Mouse (Mus musculus) myocyte (in vitro differentiated cells): ENCODE results near the gene Cisd1. TPM values are rescaled to one million over a fixed set of nuclear protein-coding genes. Genes with fewer than 3 reads are reported as not detected.

Experiments
- H3K27me3 ChIP-seq: one replicate; pipeline ENCODE4 v1.6.1; 2011; ENCODE audit not compliant: control insufficient read depth, insufficient read depth, insufficient read length
- H3K36me3 ChIP-seq: one replicate; pipeline ENCODE4 v1.6.1; 2011; ENCODE audit not compliant: control insufficient read depth, insufficient read depth
- H3K4me2 ChIP-seq: one replicate; pipeline ENCODE4 v1.6.1; 2011; ENCODE audit warnings: low read depth, control low read depth
- H3K4me3 ChIP-seq: one replicate; pipeline ENCODE4 v1.5.1; 2011; ENCODE audit warnings: mild to moderate bottlenecking, control low read depth, moderate library complexity
- H3K79me2 ChIP-seq: one replicate; pipeline ENCODE4 v1.6.1; 2011; ENCODE audit not compliant: control insufficient read depth, insufficient read depth
- H3ac ChIP-seq: one replicate; pipeline ENCODE4 v1.6.1; 2011; ENCODE audit not compliant: control insufficient read depth, insufficient read length
- CEBPB ChIP-seq: IDR thresholded peaks from 2 replicates; pipeline ENCODE4 v1.6.1; 2011; ENCODE audit warnings: mild to moderate bottlenecking, moderate library complexity; ENCODE audit not compliant: poor library complexity, insufficient read depth, severe bottlenecking
- E2F4 ChIP-seq: IDR thresholded peaks from one replicate; pipeline ENCODE4 v1.6.1; 2011; ENCODE audit warnings: mild to moderate bottlenecking, control low read depth, moderate library complexity; ENCODE audit not compliant: insufficient read depth
- MAX ChIP-seq: IDR thresholded peaks from one replicate; pipeline ENCODE4 v1.6.1; 2011; ENCODE audit warnings: low read depth, mild to moderate bottlenecking, control low read depth
- MYOD1 ChIP-seq, 3 experiments: IDR thresholded peaks; one replicate each; pipeline ENCODE4 v1.6.1; 2011; ENCODE audit warnings: control low read depth in 2 of 3, low read depth in 2 of 3, mild to moderate bottlenecking in 2 of 3, moderate library complexity in 1 of 3; ENCODE audit not compliant: insufficient read length in 2 of 3, control insufficient read depth in 1 of 3
- MYOG ChIP-seq, 3 experiments: IDR thresholded peaks; one replicate each; pipeline ENCODE4 v1.6.1; 2011; ENCODE audit warnings: control low read depth in 2 of 3, low read depth in 2 of 3, mild to moderate bottlenecking in 2 of 3; ENCODE audit not compliant: insufficient read length in 2 of 3, control insufficient read depth in 1 of 3, insufficient read depth in 1 of 3
- POLR2A ChIP-seq: IDR thresholded peaks from one replicate; pipeline ENCODE4 v1.6.1; 2011; ENCODE audit warnings: low read depth, mild to moderate bottlenecking, control low read depth, moderate library complexity; ENCODE audit not compliant: insufficient read length
- POLR2AphosphoS2 ChIP-seq: IDR thresholded peaks from one replicate; pipeline ENCODE4 v1.6.1; 2011; ENCODE audit warnings: low read depth, control low read depth; ENCODE audit not compliant: insufficient read length
- REST ChIP-seq: IDR thresholded peaks from one replicate; pipeline ENCODE4 v1.6.1; 2011; ENCODE audit warnings: mild to moderate bottlenecking, control low read depth, moderate library complexity; ENCODE audit not compliant: insufficient read depth, insufficient read length
- SRF ChIP-seq: IDR thresholded peaks from one replicate; pipeline ENCODE4 v1.6.1; 2011; ENCODE audit warnings: low read depth; ENCODE audit not compliant: control insufficient read depth, insufficient read length
- TCF12 ChIP-seq: IDR thresholded peaks from one replicate; pipeline ENCODE4 v1.6.1; 2011; ENCODE audit warnings: mild to moderate bottlenecking, control low read depth; ENCODE audit not compliant: poor library complexity, insufficient read depth, severe bottlenecking
- TCF3 ChIP-seq: IDR thresholded peaks from one replicate; pipeline ENCODE4 v1.6.1; 2011; ENCODE audit warnings: low read depth, control low read depth; ENCODE audit not compliant: insufficient read length
- USF1 ChIP-seq: IDR thresholded peaks from one replicate; pipeline ENCODE4 v1.6.1; 2011; ENCODE audit warnings: low read depth, mild to moderate bottlenecking, control low read depth, moderate library complexity
- polyA plus RNA-seq: library from polyadenylated mRNA; unstranded; fragments of >200 nt; fragmentation: generic; extraction: Trizol; gene quantifications from one replicate; pipeline ENCODE4 v1.2.1, GENCODE M21; 2012; ENCODE audit warnings: missing spikeins

Gene Cisd1
- polyA plus RNA-seq, 1 experiment, result 124 TPM

GRCm38 (mm10) chr10:71343130-71343529 is 1.6 kb downstream of the Cisd1 start:
- Histone ChIP-seq H3K4me2 (peak overlapping the region; percentile 92), H3K27me3 (no peaks in the 10 kb centered on the region), H3ac (no peak overlapping the region), H3K4me3 (no peak overlapping the region), H3K79me2 (peaks cover 43% of the 10 kb centered on the region), H3K36me3 (no peaks in the 10 kb centered on the region)
- TF ChIP-seq POLR2A (no peak), E2F4 (no peak), MYOG (IDR thresholded peaks at IDR 0.05; ENCODE audit: control insufficient read depth in 1 of 3, insufficient read depth in 1 of 3, insufficient read length in 2 of 3, low read depth in 2 of 3) (no peak), TCF3 (no peak), USF1 (no peak), MAX (no peak), POLR2AphosphoS2 (no peak), SRF (no peak), TCF12 (no peak), REST (no peak), MYOD1 (IDR thresholded peaks at IDR 0.05; ENCODE audit: control insufficient read depth in 1 of 3, insufficient read length in 2 of 3, low read depth in 2 of 3) (no peak), CEBPB (no peak)

- no peak overlapping the region for H3K4me3 ChIP-seq
- no peaks in the 10 kb centered on the region for H3K27me3 ChIP-seq
- no peak overlapping the region for H3K4me2 ChIP-seq
- H3K79me2 ChIP-seq, result peaks cover 43% of the 10 kb centered on the region
- TF ChIP-seq MAX (no peak), REST (no peak), TCF3 (no peak), MYOG (IDR thresholded peaks at IDR 0.05; ENCODE audit: control insufficient read depth in 1 of 3, insufficient read depth in 1 of 3, insufficient read length in 2 of 3, low read depth in 2 of 3) (no peak), MYOD1 (IDR thresholded peaks at IDR 0.05; ENCODE audit: control insufficient read depth in 1 of 3, insufficient read length in 2 of 3, low read depth in 2 of 3) (no peak), USF1 (no peak), POLR2AphosphoS2 (no peak), E2F4 (no peak), POLR2A (no peak), SRF (no peak), TCF12 (no peak)
- H3K36me3 ChIP-seq, result no peaks in the 10 kb centered on the region
- no peak overlapping the region for H3ac ChIP-seq
Measured at GRCm38 (mm10) chr10:71342030-71342805, 2.5 kb downstream of the Cisd1 start.

- no peak overlapping the region for H3ac ChIP-seq
- H3K27me3 ChIP-seq, result no peaks in the 10 kb centered on the region
- peaks cover 43% of the 10 kb centered on the region for H3K79me2 ChIP-seq
- peaks cover 4% of the 10 kb centered on the region for H3K36me3 ChIP-seq
- no peak overlapping the region for H3K4me2 ChIP-seq
- no peak overlapping the region for H3K4me3 ChIP-seq
- TF ChIP-seq POLR2AphosphoS2, result no peak
- TF ChIP-seq MAX, result no peak
- TF ChIP-seq MYOD1 (IDR thresholded peaks at IDR 0.05; ENCODE audit: control insufficient read depth in 1 of 3, insufficient read length in 2 of 3, low read depth in 2 of 3), result no peak
- no peak for TF ChIP-seq POLR2A
- TF ChIP-seq REST, result no peak
- TF ChIP-seq SRF, result no peak
- no peak for TF ChIP-seq E2F4
- TF ChIP-seq CEBPB, result no peak
- TF ChIP-seq TCF3, result no peak
- TF ChIP-seq MYOG (IDR thresholded peaks at IDR 0.05; ENCODE audit: control insufficient read depth in 1 of 3, insufficient read depth in 1 of 3, insufficient read length in 2 of 3, low read depth in 2 of 3), result no peak
- TF ChIP-seq USF1, result no peak
- TF ChIP-seq TCF12, result no peak
Measured at GRCm38 (mm10) chr10:71341290-71341689, 3.5 kb downstream of the Cisd1 start.

GRCm38 (mm10) chr10:71340195-71340594 is 4.6 kb downstream of the Cisd1 start:
- no peaks in the 10 kb centered on the region for H3K27me3 ChIP-seq
- H3K4me3 ChIP-seq, result no peak overlapping the region
- peaks cover 11% of the 10 kb centered on the region for H3K36me3 ChIP-seq
- no peak overlapping the region for H3K4me2 ChIP-seq
- H3ac ChIP-seq, result no peak overlapping the region
- TF ChIP-seq MYOD1 (IDR thresholded peaks at IDR 0.05; ENCODE audit: control insufficient read depth in 1 of 3, insufficient read length in 2 of 3, low read depth in 2 of 3) (no peak), SRF (no peak), E2F4 (no peak), USF1 (no peak), POLR2A (no peak), TCF12 (no peak)
- H3K79me2 ChIP-seq, result peaks cover 43% of the 10 kb centered on the region

- Histone ChIP-seq H3K4me2 (no peak overlapping the region), H3K36me3 (peaks cover 11% of the 10 kb centered on the region), H3K79me2 (peaks cover 42% of the 10 kb centered on the region), H3K4me3 (no peak overlapping the region), H3ac (no peak overlapping the region), H3K27me3 (no peaks in the 10 kb centered on the region)
- TF ChIP-seq REST (no peak), MYOG (IDR thresholded peaks at IDR 0.05; ENCODE audit: control insufficient read depth in 1 of 3, insufficient read depth in 1 of 3, insufficient read length in 2 of 3, low read depth in 2 of 3) (no peak), TCF3 (no peak), POLR2AphosphoS2 (no peak), POLR2A (no peak), USF1 (no peak), CEBPB (no peak), E2F4 (no peak), TCF12 (no peak), MAX (no peak), SRF (no peak), MYOD1 (IDR thresholded peaks at IDR 0.05; ENCODE audit: control insufficient read depth in 1 of 3, insufficient read length in 2 of 3, low read depth in 2 of 3) (no peak)
Measured at GRCm38 (mm10) chr10:71339463-71339862, 5.3 kb downstream of the Cisd1 start.
